Mouse (Mus musculus) cerebellum, adult 9-11 months (tissue): ENCODE measurements around the gene Crebl2.

Experiments used
- DNase-seq: peaks from one replicate; pipeline ENCODE4 v3.0.0; 2022

Crebl2 gene

GRCm38 (mm10) chr6:134822844-134823243, 7.1 kb upstream of the Crebl2 start:
- no peak for DNase-seq

GRCm38 (mm10) chr6:134830776-134831175, 822 bp downstream of the Crebl2 start:
- DNase-seq: no peak

- DNase-seq: no peak
Observed at GRCm38 (mm10) chr6:134834585-134835251, 4.8 kb downstream of the Crebl2 start.

GRCm38 (mm10) chr6:134838111-134838510, 8.2 kb downstream of the Crebl2 start:
- no peak for DNase-seq

GRCm38 (mm10) chr6:134840346-134840745, 10.4 kb downstream of the Crebl2 start:
- no peak for DNase-seq

- DNase-seq: no peak
Observed at GRCm38 (mm10) chr6:134845726-134846125, 15.8 kb downstream of the Crebl2 start.

GRCm38 (mm10) chr6:134846308-134846707, 16.4 kb downstream of the Crebl2 start:
- DNase-seq: no peak

GRCm38 (mm10) chr6:134847550-134847949, 17.6 kb downstream of the Crebl2 start:
- no peak for DNase-seq

GRCm38 (mm10) chr6:134848197-134848890, 18.4 kb downstream of the Crebl2 start:
- DNase-seq: peak; percentile 38

GRCm38 (mm10) chr6:134849461-134849860, 19.5 kb downstream of the Crebl2 start:
- DNase-seq: no peak

GRCm38 (mm10) chr6:134849985-134850384, 20.0 kb downstream of the Crebl2 start:
- no peak for DNase-seq

- no peak for DNase-seq
Observed at GRCm38 (mm10) chr6:134854782-134855181, 24.8 kb downstream of the Crebl2 start.

GRCm38 (mm10) chr6:134855926-134856325, 26.0 kb downstream of the Crebl2 start:
- no peak for DNase-seq

- DNase-seq: no peak
Observed at GRCm38 (mm10) chr6:134859021-134859420, 29.1 kb downstream of the Crebl2 start.

- no peak for DNase-seq
Observed at GRCm38 (mm10) chr6:134860275-134860674, 30.3 kb downstream of the Crebl2 start.

GRCm38 (mm10) chr6:134861386-134861785, 31.4 kb downstream of the Crebl2 start:
- DNase-seq: no peak

GRCm38 (mm10) chr6:134862671-134863104, 32.7 kb downstream of the Crebl2 start:
- DNase-seq: peak; percentile 48

- DNase-seq: peak; percentile 90
Observed at GRCm38 (mm10) chr6:134863146-134863545, 33.2 kb downstream of the Crebl2 start.

- no peak for DNase-seq
Observed at GRCm38 (mm10) chr6:134866113-134866512, 36.2 kb downstream of the Crebl2 start.

- DNase-seq: no peak
Observed at GRCm38 (mm10) chr6:134867325-134867724, 37.4 kb downstream of the Crebl2 start.

GRCm38 (mm10) chr6:134870209-134870742, 40.3 kb downstream of the Crebl2 start:
- no peak for DNase-seq

- DNase-seq: no peak
Observed at GRCm38 (mm10) chr6:134870887-134871286, 40.9 kb downstream of the Crebl2 start.

GRCm38 (mm10) chr6:134872236-134872635, 42.3 kb downstream of the Crebl2 start:
- no peak for DNase-seq

- DNase-seq: no peak
Observed at GRCm38 (mm10) chr6:134873018-134873417, 43.1 kb downstream of the Crebl2 start.
